Mouse (Mus musculus): ENCODE data around the gene Sel1l3.

DNA sequence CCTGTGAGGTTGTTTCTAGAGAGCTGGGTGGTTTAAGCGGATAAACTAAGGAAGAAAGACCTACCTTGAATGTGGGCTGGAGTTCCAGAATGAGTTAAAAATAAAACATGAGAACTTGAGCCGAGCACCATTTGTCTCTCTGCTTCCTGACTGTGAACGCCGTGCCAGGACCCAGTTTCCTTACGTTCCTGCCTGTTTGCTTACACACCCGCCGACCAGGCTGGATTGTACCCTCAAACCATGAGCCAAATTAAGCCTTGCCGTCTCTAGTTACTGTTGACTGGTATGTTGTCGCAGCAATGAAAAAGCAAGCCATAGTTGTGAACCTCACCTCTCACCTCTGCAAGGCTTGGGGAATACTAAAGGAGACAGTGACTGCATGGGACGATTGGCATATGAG is 48.3 kb upstream of the Sel1l3 start:
- TF ChIP-seq UBTF (IDR thresholded peaks at IDR 0.05; ENCODE audit: low read depth, low read length) (no peak), SMC3 (IDR thresholded peaks at IDR 0.05; ENCODE audit: low read depth, low read length) (no peak), NELFE (IDR thresholded peaks at IDR 0.05; ENCODE audit: low read depth, low read length) (no peak), CTCF (conservative IDR thresholded peaks at IDR 0.05 in 1 of 2, IDR thresholded peaks at IDR 0.05 in 1 of 2; ENCODE audit: low read depth in 2 of 2, low read length in 2 of 2) (no peak), SIN3A (IDR thresholded peaks at IDR 0.05; ENCODE audit: low read length) (no peak), ZC3H11A (IDR thresholded peaks at IDR 0.05; ENCODE audit: low read depth, low read length) (no peak), E2F4 (IDR thresholded peaks at IDR 0.05; ENCODE audit: insufficient replicate concordance, low read depth, low read length) (no peak), GABPA (IDR thresholded peaks at IDR 0.05; ENCODE audit: insufficient replicate concordance, low read depth, low read length) (no peak), POLR2A (IDR thresholded peaks at IDR 0.05; ENCODE audit: low read depth, low read length) (no peak), MXI1 (IDR thresholded peaks at IDR 0.05; ENCODE audit: low read depth, low read length) (no peak), JUND (conservative IDR thresholded peaks at IDR 0.05; ENCODE audit: low read depth, low read length) (no peak), BHLHE40 (IDR thresholded peaks at IDR 0.05; ENCODE audit: low read depth, low read length) (no peak), MYC (IDR thresholded peaks at IDR 0.05; ENCODE audit: low read depth, low read length) (no peak)

All from CH12.LX (cell line).